In the genomic region with DNA sequence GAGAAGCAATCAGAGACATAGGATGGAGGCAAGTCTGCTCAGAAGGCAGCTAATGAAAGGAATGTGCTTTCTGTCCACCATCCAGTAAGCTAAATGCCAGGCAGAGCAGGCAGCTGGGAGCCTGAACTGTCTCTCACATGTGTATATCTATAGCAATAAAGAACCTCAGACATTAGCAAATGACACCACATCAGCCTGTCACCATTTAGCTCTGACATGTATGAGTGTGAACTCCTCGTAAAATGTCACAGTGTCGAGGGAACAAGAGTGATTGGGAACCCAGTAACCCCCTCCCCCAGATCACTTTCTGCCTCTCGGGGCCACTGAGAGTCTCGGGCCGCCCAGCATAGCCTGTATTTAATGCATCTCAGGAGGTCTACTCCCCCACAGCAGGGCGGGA, we compare ENCODE assay signal across 16 mouse cellular contexts.
"Had no signal": no experiment of that assay in that cellular context is flagged by ENCODE, and none has a peak within 500 bp of the region (broad histone marks: within the 10 kb centered on the region; RNA-seq: fewer than 3 reads in every experiment).

No protein-coding gene starts in this region.

- H3K4me1 ChIP-seq: liver, embryonic 13.5 days; megakaryocyte, embryonic 14.5 days; neural tube, embryonic 13.5 days had no signal

- H3K9me3 ChIP-seq: limb, embryonic 12.5 days; liver, embryonic 13.5 days; midbrain, embryonic 12.5 days; neural tube, embryonic 13.5 days; stomach, embryonic 15.5 days had no signal

- DNase-seq: kidney, postnatal 10 days; liver; liver, embryonic 13.5 days; liver, postnatal 0 days; lung, postnatal 10 days; retina, postnatal 1 day; thymus, adult 2 months; thymus, postnatal 25 days had no signal

- H3K4me3 ChIP-seq: layer of hippocampus, adult 2 months; limb, embryonic 12.5 days; liver, embryonic 13.5 days; megakaryocyte, embryonic 14.5 days; midbrain, embryonic 12.5 days; neural tube, embryonic 13.5 days; stomach, embryonic 15.5 days had no signal

- H3K27ac ChIP-seq: layer of hippocampus, adult 2 months; limb, embryonic 12.5 days; liver, embryonic 13.5 days; macrophage; midbrain, embryonic 12.5 days; neural tube, embryonic 13.5 days; stomach, embryonic 15.5 days had no signal

- H3K4me2 ChIP-seq: limb, embryonic 12.5 days; liver, embryonic 13.5 days; midbrain, embryonic 12.5 days; neural tube, embryonic 13.5 days; stomach, embryonic 15.5 days had no signal

- H3K9ac ChIP-seq: limb, embryonic 12.5 days; liver, embryonic 13.5 days; liver, postnatal 0 days; midbrain, embryonic 12.5 days; neural tube, embryonic 13.5 days; stomach, embryonic 15.5 days had no signal

- H3K36me3 ChIP-seq: limb, embryonic 12.5 days; liver, embryonic 13.5 days; midbrain, embryonic 12.5 days; neural tube, embryonic 13.5 days; stomach, embryonic 15.5 days had no signal

- H3K27me3 ChIP-seq: limb, embryonic 12.5 days; liver, embryonic 13.5 days; megakaryocyte, embryonic 14.5 days; midbrain, embryonic 12.5 days; stomach, embryonic 15.5 days had no signal

- ATAC-seq: liver, postnatal 0 days; midbrain, embryonic 16.5 days had no signal
